Mouse (Mus musculus): ENCODE data around the gene Ppp1cb. TPM values are rescaled to one million over a fixed set of nuclear protein-coding genes. Genes with fewer than 3 reads are reported as not detected.

Ppp1cb gene
- total RNA-seq, 2 experiments from 2014 or later: 382 to 407 TPM

DNA sequence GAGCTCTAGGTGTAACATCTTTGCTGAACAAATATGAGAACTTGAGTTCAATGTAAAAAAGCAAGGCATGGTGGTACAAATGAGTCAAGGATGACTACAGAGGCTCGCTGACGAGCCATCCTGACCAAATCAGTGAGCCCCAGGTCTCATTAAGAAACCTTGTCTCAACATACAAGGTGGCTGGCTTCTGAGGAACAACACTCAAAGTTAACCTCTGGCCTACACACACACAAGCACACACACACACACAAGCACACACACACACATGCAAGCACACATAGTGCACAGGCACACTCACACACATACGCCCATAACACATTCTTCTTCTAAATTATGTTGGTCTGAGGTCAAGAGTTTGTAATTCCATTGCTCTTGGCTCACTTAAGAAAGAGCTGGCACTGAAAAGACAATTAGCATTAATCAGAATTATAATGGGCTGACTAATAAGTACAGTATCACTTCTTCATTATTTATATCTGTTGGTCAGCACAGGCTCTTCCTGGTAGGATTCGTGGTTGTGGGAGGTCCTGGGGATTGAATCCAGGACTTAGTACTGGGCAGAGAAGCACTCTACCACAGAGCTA is 16.6 kb upstream of the Ppp1cb start:
- DNase-seq (ENCODE audit: low spot score in 2 of 2): no peak

GRCm38 (mm10) chr5:32443906-32444305 is 14.7 kb upstream of the Ppp1cb start:
- no peak for DNase-seq (ENCODE audit: low spot score in 2 of 2)

DNA sequence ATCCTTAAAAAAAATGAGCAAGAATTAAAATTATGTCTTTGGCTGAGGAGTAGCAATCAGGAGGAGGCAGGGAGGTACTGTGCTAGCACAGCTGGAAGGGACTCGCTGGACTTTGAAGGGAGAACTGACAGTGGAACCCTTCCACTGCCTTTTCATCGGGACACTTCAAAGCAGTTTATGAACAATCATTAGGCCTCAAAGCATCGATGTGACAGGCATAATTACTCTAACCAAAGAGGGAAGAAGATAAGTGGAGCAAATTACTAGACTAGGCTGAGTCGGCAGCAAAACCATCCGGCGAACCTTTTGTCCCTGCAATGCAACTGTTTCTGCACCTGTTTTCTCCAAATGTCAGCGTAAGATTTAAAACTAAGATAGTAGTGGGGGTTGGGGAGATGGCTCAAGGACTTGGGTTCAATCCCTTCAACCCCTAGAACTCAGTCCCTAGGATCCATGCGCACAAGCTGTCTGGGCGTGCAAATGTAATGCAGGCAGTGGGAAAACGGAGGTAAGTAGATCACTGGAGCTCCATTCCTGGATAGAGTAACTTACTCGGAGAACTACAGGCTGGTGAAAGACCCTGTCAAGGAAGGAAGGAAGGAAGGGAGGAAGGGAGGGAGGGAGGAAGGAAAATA is 13.2 kb upstream of the Ppp1cb start:
- peak in 1 of 2 experiments; percentile 24 for DNase-seq (ENCODE audit: low spot score in 2 of 2)

DNA sequence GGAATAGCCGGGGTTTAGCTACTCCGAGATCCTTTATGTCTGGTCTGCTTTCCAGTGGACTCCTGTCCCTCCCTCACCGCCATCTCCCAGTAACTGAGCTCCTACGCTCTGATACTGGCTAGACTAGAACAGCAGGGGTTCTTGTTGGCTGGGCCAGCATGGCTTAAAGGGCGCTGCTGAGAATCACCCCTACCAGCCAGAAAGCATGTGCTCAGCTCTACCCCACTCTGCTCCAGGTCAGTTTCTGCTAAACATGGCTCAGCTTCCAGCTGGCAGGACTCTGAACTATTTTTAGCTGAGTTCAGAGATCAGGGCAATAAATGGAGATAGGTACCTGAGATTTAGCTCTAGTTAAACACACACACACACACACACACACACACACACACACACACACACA is 12.2 kb upstream of the Ppp1cb start:
- no peak for DNase-seq (ENCODE audit: low spot score in 2 of 2)

- DNase-seq (ENCODE audit: low spot score in 2 of 2): no peak
Observed at GRCm38 (mm10) chr5:32446810-32447209, 11.8 kb upstream of the Ppp1cb start.

DNA sequence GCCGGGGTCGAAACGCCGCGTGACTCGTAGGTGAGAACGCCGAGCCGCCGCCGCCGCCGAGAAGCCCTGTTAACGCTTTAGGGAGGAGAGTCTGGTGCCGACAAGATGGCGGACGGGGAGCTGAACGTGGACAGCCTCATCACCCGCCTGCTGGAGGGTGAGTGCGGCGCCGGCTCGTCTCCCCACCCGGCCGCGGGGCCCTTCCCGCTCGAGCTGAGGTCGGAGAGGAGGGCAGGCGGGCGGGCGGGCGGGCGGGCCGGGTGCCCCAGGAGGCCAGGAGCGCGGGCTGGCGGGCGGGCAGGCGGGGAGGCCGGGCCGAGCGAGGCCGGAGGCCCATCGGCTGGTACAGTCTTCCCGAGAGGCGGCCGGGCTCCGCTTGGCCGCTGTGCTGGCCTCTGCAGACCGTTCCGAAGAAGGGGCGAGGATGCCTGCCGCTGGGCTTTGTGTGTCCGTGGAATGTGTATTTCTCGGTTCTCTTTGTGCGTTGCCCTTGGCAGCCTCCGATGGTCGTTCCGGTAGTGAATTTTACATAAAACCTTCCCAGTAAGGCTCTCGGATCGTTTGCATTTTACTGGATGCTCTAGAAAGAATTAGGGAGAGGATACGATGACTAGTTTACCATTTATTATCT is 723 bp downstream of the Ppp1cb start:
- DNase-seq (ENCODE audit: low spot score in 2 of 2): peak; percentile 41 to 53

- peak in 1 of 2 experiments; percentile 52 for DNase-seq (ENCODE audit: low spot score in 2 of 2)
Observed at GRCm38 (mm10) chr5:32459882-32460751, 1.5 kb downstream of the Ppp1cb start.

GRCm38 (mm10) chr5:32460973-32461372 is 2.3 kb downstream of the Ppp1cb start:
- DNase-seq (ENCODE audit: low spot score in 2 of 2): no peak

DNA sequence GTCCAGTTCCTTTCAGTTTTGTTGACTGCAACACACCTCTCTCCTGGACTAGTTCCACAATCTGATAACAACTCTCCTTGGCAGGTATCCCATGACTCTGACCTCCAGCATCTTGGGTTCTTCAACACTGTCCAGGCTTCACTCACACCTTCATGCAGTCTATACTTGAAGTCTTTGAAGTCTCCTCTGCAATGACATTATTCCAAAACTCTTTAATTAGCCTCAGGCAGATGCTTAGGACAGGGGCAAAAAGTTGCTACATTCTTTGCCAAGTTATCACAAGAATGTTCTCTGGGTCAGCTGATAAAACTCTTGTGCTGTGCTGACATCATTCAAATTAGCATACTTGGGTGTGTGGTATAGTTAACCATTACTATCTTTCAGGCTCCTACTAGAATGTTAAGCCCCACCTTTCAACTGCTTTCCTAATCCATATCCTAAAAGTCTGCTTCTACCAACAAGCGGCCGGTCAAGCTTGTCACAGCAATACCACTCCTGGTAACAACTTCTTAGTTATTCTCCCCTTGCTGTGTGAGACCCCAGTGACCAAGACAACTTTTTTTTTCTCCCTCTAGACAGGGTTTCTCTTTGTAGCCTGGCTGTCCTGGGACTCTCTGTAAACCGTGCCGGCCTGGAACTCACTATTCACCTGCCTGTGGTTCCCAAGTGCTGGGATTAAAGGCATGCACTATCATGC is 13.8 kb downstream of the Ppp1cb start:
- DNase-seq (ENCODE audit: low spot score in 2 of 2): no peak

GRCm38 (mm10) chr5:32473029-32473352 is 14.3 kb downstream of the Ppp1cb start:
- DNase-seq (ENCODE audit: low spot score in 2 of 2): no peak

- DNase-seq (ENCODE audit: low spot score in 2 of 2): no peak
Observed at GRCm38 (mm10) chr5:32476501-32476900, 17.9 kb downstream of the Ppp1cb start.

- DNase-seq (ENCODE audit: low spot score in 2 of 2): no peak
Observed at GRCm38 (mm10) chr5:32478972-32479371, 20.3 kb downstream of the Ppp1cb start.

GRCm38 (mm10) chr5:32485430-32485829 is 26.8 kb downstream of the Ppp1cb start:
- DNase-seq (ENCODE audit: low spot score in 2 of 2): no peak

- no peak for DNase-seq (ENCODE audit: low spot score in 2 of 2)
Observed at GRCm38 (mm10) chr5:32488044-32488443, 29.4 kb downstream of the Ppp1cb start.

DNA sequence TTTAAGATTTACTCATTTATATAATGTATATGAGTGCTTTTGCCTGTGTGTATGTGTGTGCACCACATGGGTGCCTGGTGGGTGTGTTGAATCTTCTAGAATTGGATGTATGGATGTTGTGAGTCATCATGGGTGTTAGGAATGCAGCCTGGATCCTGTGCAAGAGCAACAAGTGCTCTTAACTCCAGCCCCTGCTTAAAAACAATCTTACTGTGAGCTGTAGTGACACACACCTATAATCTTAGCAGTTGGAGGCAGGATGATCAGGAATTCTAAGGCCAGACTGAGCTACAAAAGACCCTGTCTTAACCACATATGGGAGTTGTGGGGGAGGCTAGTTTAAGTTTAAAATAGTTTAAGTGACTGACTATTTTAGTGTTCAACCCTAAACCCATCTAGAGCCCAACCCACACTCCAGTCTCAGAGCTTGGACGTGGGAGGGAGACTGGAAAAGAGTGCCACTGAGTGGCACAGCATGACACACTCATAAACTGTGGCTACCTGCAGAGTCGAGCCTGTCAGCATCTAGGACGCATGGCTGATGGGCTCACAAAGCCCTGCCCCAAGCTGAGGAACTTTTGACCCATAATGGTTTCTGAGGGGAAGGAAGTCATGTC is 35.5 kb downstream of the Ppp1cb start:
- no peak for DNase-seq (ENCODE audit: low spot score in 2 of 2)

GRCm38 (mm10) chr5:32508766-32509165 is 50.1 kb downstream of the Ppp1cb start:
- no peak for DNase-seq (ENCODE audit: low spot score in 2 of 2)

DNA sequence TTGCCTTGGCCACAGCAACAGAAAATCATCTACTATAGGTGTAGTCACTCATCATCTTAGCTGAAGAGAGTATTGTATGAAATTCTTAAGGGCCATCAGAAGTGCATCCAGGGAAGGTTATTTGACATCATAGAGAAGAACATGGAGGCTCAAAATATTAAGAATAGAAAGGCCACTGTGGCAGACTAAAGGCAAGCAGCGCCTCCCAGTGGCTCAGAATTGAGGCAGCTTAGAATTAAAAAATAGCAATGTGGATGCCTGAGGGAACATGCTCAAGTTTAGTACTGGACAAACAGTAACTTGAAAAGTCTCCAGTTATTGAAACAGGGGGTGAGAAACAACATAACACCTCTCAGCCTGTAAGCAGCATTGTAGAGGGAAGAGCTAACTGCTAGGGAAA is 61.7 kb downstream of the Ppp1cb start:
- DNase-seq (ENCODE audit: low spot score in 2 of 2): peak; percentile 14 to 24

GRCm38 (mm10) chr5:32549449-32549848 is 90.8 kb downstream of the Ppp1cb start:
- DNase-seq (ENCODE audit: low spot score in 2 of 2): no peak

GRCm38 (mm10) chr5:32564697-32565096 is 106.1 kb downstream of the Ppp1cb start:
- no peak for DNase-seq (ENCODE audit: low spot score in 2 of 2)

Measured in layer of hippocampus, postnatal 14 days (tissue).